Mouse (Mus musculus) midbrain, embryonic 13.5 days (tissue): ENCODE measurements at regions not wholly inside any gene's neighbourhood (a gene's known extent, or its start where the extent isn't known, plus 50 kb on each side); places are given as distances from the start of the nearest gene placed in this dataset.

ENCODE experiments used
- ATAC-seq: fragments of 200-750 bp; cut with Nextera tagmentation; 2 replicates; pipeline ENCODE4 v1.8.0; 2017; ENCODE audit warnings: mild to moderate bottlenecking, moderate TSS enrichment, moderate library complexity
- H3K27ac ChIP-seq: fragments of 300-500 bp; sonication (generic); 2 replicates; pipeline ENCODE4 v1.5.1; 2015; ENCODE audit warnings: inconsistent platforms, mild to moderate bottlenecking, moderate library complexity
- H3K27me3 ChIP-seq: fragments of 300-500 bp; sonication (generic); 2 replicates; pipeline ENCODE4 v1.6.1; 2015; ENCODE audit warnings: mild to moderate bottlenecking, inconsistent platforms
- H3K36me3 ChIP-seq: fragments of 300-500 bp; sonication (generic); 2 replicates; pipeline ENCODE4 v1.6.1; 2015; ENCODE audit warnings: mild to moderate bottlenecking, inconsistent platforms
- H3K4me1 ChIP-seq: fragments of 300-500 bp; sonication (generic); replicated peaks from 2 replicates; pipeline ENCODE4 v1.6.1; 2015; ENCODE audit warnings: inconsistent platforms
- H3K4me2 ChIP-seq: fragments of 300-500 bp; sonication (generic); replicated peaks from 2 replicates; pipeline ENCODE4 v1.6.1; 2015; ENCODE audit warnings: moderate library complexity, mild to moderate bottlenecking, inconsistent platforms
- H3K4me3 ChIP-seq: fragments of 300-500 bp; sonication (generic); replicated peaks from 2 replicates; pipeline ENCODE4 v1.5.1; 2015; ENCODE audit warnings: mild to moderate bottlenecking, inconsistent platforms
- H3K9ac ChIP-seq: fragments of 300-500 bp; sonication (generic); replicated peaks from 2 replicates; pipeline ENCODE4 v1.6.1; 2015; ENCODE audit warnings: mild to moderate bottlenecking, inconsistent platforms
- H3K9me3 ChIP-seq: fragments of 300-500 bp; sonication (generic); 2 replicates; pipeline ENCODE4 v1.6.1; 2016; ENCODE audit warnings: mild to moderate bottlenecking, inconsistent platforms
- WGBS: fragments of 180-500 bp; shearing (Covaris S2); methylation state at CpG from one replicate; pipeline ENCODE4 v1.1.7; 2015; 5-methylcytosine and 5-hydroxymethylcytosine counted together

DNA sequence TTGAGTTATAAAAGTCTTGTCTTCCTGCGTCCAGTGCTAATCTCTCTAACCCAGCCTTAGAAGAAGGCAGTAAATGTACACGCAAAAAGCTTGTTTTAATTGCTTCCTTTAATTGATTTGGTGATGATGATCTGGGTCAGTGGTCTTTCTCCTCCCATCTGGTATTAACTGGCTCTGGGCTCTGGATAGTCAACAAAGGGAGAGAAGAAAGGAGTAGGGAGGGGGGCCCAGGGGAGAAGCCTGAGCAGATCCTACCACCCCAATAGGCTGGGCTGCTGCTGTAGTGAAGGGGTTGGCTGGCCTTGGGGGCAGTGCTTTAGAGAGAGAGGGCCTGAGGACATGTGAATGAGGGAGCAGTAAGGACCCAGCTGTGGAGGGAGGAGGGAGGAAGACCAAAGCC lies 135.0 kb upstream of the Lemd2 start:
- H3K27ac ChIP-seq = no peak overlapping the region
- no peaks in the 10 kb centered on the region for H3K36me3 ChIP-seq
- H3K4me1 ChIP-seq = peaks cover 22% of the 10 kb centered on the region; the same call in 1 of the 2 replicates
- H3K9ac ChIP-seq = no peak overlapping the region
- no peak for ATAC-seq
- H3K4me2 ChIP-seq = no peak overlapping the region
- H3K27me3 ChIP-seq = no peaks in the 10 kb centered on the region
- 22% methylated on average over 2 of the region's 2 CpGs for WGBS
- H3K9me3 ChIP-seq = no peaks in the 10 kb centered on the region
- no peak overlapping the region for H3K4me3 ChIP-seq

GRCm38 (mm10) chr17:27335621-27336020 lies 131.4 kb upstream of the Lemd2 start:
- 53% methylated on average over 4 of the region's 4 CpGs for WGBS
- Histone ChIP-seq H3K36me3 (no peaks in the 10 kb centered on the region), H3K4me3 (no peak overlapping the region), H3K9ac (no peak overlapping the region), H3K27me3 (no peaks in the 10 kb centered on the region), H3K4me1 (peaks cover 18% of the 10 kb centered on the region; the same call in 1 of the 2 replicates), H3K9me3 (no peaks in the 10 kb centered on the region), H3K4me2 (no peak overlapping the region), H3K27ac (no peak overlapping the region)
- no peak for ATAC-seq

DNA sequence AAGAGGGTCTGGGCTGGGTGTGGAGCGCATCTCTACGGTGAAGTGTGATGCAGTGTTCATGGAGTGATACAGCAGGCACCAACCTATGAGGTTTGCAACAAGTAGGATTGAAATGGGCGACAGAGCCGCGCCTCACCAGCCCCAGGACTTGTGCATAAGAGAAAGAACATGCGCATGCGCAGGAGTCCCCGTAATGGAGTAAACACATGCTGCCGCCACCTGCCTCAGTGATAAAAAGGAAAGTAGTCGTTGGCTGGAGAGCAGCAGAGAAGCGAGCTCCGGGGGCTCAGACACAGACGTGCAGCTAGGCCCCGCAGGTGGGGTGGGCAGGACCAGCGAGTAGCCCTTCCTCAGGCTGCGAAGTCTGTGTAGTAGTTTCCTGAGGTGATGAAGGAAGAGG lies 129.3 kb upstream of the Lemd2 start:
- peaks cover 17% of the 10 kb centered on the region; the same call in 1 of the 2 replicates for H3K4me1 ChIP-seq
- no peaks in the 10 kb centered on the region for H3K36me3 ChIP-seq
- no peak overlapping the region for H3K4me3 ChIP-seq
- peaks cover 4% of the 10 kb centered on the region; the same call in 1 of the 2 replicates for H3K27me3 ChIP-seq
- H3K27ac ChIP-seq = no peak overlapping the region
- no peak overlapping the region for H3K9ac ChIP-seq
- 84% methylated on average over 16 of the region's 16 CpGs for WGBS
- ATAC-seq = no peak
- no peaks in the 10 kb centered on the region for H3K9me3 ChIP-seq
- H3K4me2 ChIP-seq = no peak overlapping the region

DNA sequence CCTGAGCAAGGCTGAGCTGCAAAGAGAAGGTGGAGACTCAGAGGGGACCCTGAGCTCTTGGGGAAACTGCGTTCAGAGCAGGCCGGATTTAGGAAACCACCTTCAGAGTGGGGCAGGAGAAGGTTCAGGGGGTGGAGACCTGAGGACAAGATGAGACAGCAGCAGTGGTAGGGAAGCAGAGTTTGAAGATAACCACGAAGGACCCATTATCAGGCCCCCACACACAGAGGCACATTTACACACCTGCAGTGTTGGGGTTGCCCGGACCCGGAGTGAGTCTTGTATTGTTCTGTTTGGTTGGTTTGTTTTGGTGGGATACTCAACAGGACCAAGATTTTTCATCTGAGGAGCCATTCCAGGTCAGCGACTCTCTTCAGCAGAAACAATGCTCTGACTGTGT lies 128.9 kb upstream of the Lemd2 start:
- no peak overlapping the region for H3K4me3 ChIP-seq
- no peak overlapping the region for H3K27ac ChIP-seq
- 80% methylated on average over 6 of the region's 6 CpGs for WGBS
- H3K9me3 ChIP-seq = no peaks in the 10 kb centered on the region
- H3K4me2 ChIP-seq = no peak overlapping the region
- H3K4me1 ChIP-seq = peaks cover 17% of the 10 kb centered on the region; the same call in 1 of the 2 replicates
- H3K36me3 ChIP-seq = no peaks in the 10 kb centered on the region
- peaks cover 4% of the 10 kb centered on the region; the same call in 1 of the 2 replicates for H3K27me3 ChIP-seq
- H3K9ac ChIP-seq = no peak overlapping the region
- no peak for ATAC-seq

DNA sequence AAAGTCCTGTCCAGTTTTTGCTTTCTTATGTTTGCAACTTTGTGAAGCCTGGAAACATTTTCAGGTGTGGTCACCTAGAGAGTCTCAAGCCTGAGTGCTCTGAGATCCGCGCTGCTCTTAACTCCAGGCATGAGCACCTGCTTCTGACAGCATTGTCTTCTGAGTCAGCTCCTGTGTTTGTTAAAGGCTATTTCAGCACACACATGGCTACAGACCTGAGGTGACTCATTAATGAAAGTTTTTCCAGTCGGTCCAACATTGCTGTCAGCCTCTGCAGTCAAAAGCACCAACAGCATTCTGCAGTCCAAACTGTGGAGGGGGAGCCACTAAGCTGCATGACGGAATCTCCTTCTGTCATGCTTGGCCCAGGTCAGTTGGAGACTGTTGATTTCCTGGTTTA lies 127.8 kb upstream of the Lemd2 start:
- Histone ChIP-seq H3K9ac (no peak overlapping the region), H3K4me3 (no peak overlapping the region), H3K9me3 (no peaks in the 10 kb centered on the region), H3K4me1 (peaks cover 17% of the 10 kb centered on the region; the same call in 1 of the 2 replicates), H3K27ac (no peak overlapping the region), H3K27me3 (peaks cover 4% of the 10 kb centered on the region; the same call in 1 of the 2 replicates), H3K36me3 (no peaks in the 10 kb centered on the region), H3K4me2 (no peak overlapping the region)
- ATAC-seq = no peak
- 82% methylated on average over 4 of the region's 4 CpGs for WGBS

DNA sequence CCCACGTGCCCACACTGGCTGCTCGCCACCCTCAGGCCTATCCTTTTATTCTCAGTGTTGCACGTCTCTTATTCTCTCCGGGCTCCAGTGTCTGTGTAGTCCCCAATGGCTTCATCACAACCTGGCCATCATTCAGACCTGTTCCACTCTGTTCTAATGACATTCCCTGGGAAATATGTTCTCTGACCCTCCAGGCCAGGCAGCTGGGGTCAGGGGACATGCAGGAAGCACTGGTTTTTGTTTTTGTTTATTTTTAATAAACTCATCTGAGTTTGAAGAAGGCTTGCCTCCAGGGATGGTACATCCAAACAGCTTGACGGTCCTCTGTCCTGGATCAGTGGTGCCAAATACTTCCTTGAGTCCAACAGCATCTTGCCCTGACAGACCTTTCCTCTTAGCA lies 127.4 kb upstream of the Lemd2 start:
- no peak overlapping the region for H3K4me3 ChIP-seq
- no peak overlapping the region for H3K27ac ChIP-seq
- no peak for ATAC-seq
- H3K9ac ChIP-seq = no peak overlapping the region
- H3K4me1 ChIP-seq = peaks cover 17% of the 10 kb centered on the region; the same call in 1 of the 2 replicates
- WGBS = 74% methylated on average over 5 of the region's 5 CpGs
- no peak overlapping the region for H3K4me2 ChIP-seq
- no peaks in the 10 kb centered on the region for H3K9me3 ChIP-seq
- no peaks in the 10 kb centered on the region for H3K36me3 ChIP-seq
- peaks cover 6% of the 10 kb centered on the region for H3K27me3 ChIP-seq

DNA sequence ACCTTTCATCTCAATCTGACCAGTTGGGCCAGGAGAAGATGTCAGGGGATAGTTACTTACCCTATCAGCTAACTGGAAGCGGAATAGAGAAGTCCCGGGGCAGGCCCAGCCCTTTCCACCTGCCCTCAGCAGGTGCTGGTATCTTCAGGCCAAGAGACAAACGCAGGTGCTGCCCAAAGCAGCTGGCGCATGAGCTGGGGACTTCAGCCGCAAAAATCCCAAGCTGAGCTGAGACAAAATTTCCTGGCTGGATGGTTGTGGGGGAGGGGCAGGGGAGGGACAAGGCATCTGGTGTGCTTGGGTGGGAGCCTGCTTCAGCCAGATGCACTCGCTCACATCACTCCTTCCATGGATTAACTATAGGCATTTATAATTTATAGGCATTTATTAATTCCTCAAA lies 125.5 kb upstream of the Lemd2 start:
- 60% methylated on average over 6 of the region's 6 CpGs for WGBS

GRCm38 (mm10) chr17:27329183-27329582 lies 124.9 kb upstream of the Lemd2 start:
- no peak overlapping the region for H3K27ac ChIP-seq
- ATAC-seq = no peak
- 92% methylated on average over 8 of the region's 8 CpGs for WGBS
- no peaks in the 10 kb centered on the region for H3K36me3 ChIP-seq
- H3K9me3 ChIP-seq = no peaks in the 10 kb centered on the region
- H3K9ac ChIP-seq = no peak overlapping the region
- no peak overlapping the region for H3K4me2 ChIP-seq
- peaks cover 22% of the 10 kb centered on the region for H3K27me3 ChIP-seq
- H3K4me3 ChIP-seq = no peak overlapping the region
- peaks cover 14% of the 10 kb centered on the region for H3K4me1 ChIP-seq

More for the DNA sequence above, 125.5 kb upstream of the Lemd2 start:
- peaks cover 13% of the 10 kb centered on the region for H3K4me1 ChIP-seq
- no peak overlapping the region for H3K4me2 ChIP-seq
- no peak overlapping the region for H3K27ac ChIP-seq
- H3K27me3 ChIP-seq = peaks cover 18% of the 10 kb centered on the region
- H3K4me3 ChIP-seq = no peak overlapping the region
- no peak overlapping the region for H3K9ac ChIP-seq
- no peaks in the 10 kb centered on the region for H3K36me3 ChIP-seq
- no peaks in the 10 kb centered on the region for H3K9me3 ChIP-seq
- ATAC-seq = no peak

DNA sequence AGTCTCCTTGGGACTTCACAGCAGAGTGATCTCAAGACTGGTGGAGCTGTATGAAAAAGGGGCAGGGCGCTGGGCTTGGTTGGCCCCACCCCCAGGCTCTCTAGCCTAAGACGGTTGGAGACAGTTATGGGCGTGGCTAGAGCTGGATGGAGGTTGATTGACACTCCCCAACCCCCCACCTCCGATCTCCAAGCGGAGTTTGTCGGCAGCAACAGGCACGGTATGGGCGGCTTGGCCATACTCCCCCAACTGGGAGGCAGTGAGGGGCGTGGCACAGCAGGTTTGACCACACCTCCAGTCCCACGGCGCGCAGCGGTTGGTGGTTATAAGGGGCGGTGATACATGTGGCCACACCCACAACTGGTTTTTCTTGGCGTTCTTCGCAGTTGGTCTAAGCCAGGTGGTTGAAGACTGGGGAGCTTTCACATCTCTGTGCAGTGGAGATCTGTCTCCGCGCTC lies 120.8 kb upstream of the Lemd2 start:
- Histone ChIP-seq H3K4me3 (peak overlapping the region; percentile 25), H3K4me1 (peaks cover 14% of the 10 kb centered on the region), H3K4me2 (peak overlapping the region; percentile 49), H3K27ac (no peak overlapping the region), H3K36me3 (no peaks in the 10 kb centered on the region), H3K9ac (no peak overlapping the region), H3K27me3 (peaks cover 26% of the 10 kb centered on the region), H3K9me3 (no peaks in the 10 kb centered on the region)
- ATAC-seq = peak; percentile 83
- 5% methylated on average over 18 of the region's 18 CpGs for WGBS

- H3K4me1 ChIP-seq = peaks cover 10% of the 10 kb centered on the region
- no peak overlapping the region for H3K4me3 ChIP-seq
- H3K27ac ChIP-seq = no peak overlapping the region
- ATAC-seq = no peak
- no peak overlapping the region for H3K9ac ChIP-seq
- WGBS = 83% methylated on average over 2 of the region's 2 CpGs
- H3K4me2 ChIP-seq = no peak overlapping the region
- peaks cover 22% of the 10 kb centered on the region for H3K27me3 ChIP-seq
- H3K9me3 ChIP-seq = no peaks in the 10 kb centered on the region
- H3K36me3 ChIP-seq = no peaks in the 10 kb centered on the region
These were observed 119.2 kb upstream of the Lemd2 start for GRCm38 (mm10) chr17:27323513-27323912.

DNA sequence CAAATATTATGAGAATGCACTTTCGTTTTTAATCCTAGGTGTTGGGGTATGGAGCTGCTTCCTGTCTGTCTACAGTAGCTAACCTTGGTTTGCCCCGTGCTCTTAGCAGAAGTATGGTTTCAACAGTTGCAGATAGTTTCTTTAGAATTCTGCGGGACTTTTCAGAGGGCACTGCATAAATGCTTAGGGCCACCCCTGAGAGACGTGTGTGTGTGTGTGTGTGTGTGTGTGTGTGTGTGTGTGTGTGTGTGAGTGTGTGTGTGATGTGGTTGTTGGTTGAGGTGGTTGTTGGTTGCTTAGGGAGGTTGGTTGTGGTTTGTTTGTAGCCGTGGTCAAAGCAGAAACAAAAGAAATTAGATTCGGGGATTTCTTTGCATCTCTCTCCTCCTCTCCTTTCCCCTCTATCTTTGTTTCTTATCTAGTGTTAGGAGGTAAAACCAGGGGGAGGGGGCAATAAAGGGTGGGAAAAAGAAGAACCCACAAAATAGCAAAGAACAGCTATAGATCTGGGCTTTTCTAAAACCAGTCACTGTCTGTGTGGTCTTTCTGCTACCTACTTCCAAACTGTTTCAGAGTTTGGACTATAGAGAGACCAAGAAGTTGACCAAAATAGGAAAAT lies 118.7 kb upstream of the Lemd2 start:
- Histone ChIP-seq H3K4me1 (peaks cover 15% of the 10 kb centered on the region), H3K4me2 (no peak overlapping the region), H3K27ac (no peak overlapping the region), H3K9ac (no peak overlapping the region), H3K4me3 (no peak overlapping the region), H3K36me3 (no peaks in the 10 kb centered on the region), H3K9me3 (no peaks in the 10 kb centered on the region), H3K27me3 (peaks cover 22% of the 10 kb centered on the region)
- 79% methylated on average over 6 of the region's 6 CpGs for WGBS
- ATAC-seq = no peak

GRCm38 (mm10) chr17:27318969-27319695 lies 114.9 kb upstream of the Lemd2 start:
- no peak overlapping the region for H3K27ac ChIP-seq
- H3K9me3 ChIP-seq = no peaks in the 10 kb centered on the region
- WGBS = 74% methylated on average over 7 of the region's 7 CpGs
- peaks cover 3% of the 10 kb centered on the region; the same call in 1 of the 2 replicates for H3K27me3 ChIP-seq
- ATAC-seq = no peak
- no peak overlapping the region for H3K4me3 ChIP-seq
- H3K9ac ChIP-seq = no peak overlapping the region
- H3K4me1 ChIP-seq = peaks cover 33% of the 10 kb centered on the region
- no peak overlapping the region for H3K4me2 ChIP-seq
- no peaks in the 10 kb centered on the region for H3K36me3 ChIP-seq
